Mouse (Mus musculus): Measurements from ENCODE around the gene Dlg2.

Dlg2 gene

GRCm38 (mm10) chr7:91573321-91573720 lies 1096.8 kb downstream of the Dlg2 start:
- no peak for DNase-seq (ENCODE audit: low spot score in 2 of 2)

GRCm38 (mm10) chr7:91576216-91576615 lies 1099.7 kb downstream of the Dlg2 start:
- DNase-seq (ENCODE audit: low spot score in 2 of 2) = no peak

GRCm38 (mm10) chr7:91582203-91582602 lies 1105.7 kb downstream of the Dlg2 start:
- no peak for DNase-seq (ENCODE audit: low spot score in 2 of 2)

- no peak for DNase-seq (ENCODE audit: low spot score in 2 of 2)
Observed at GRCm38 (mm10) chr7:91583566-91583965, 1107.1 kb downstream of the Dlg2 start.

GRCm38 (mm10) chr7:91591261-91592170 lies 1115.0 kb downstream of the Dlg2 start:
- DNase-seq (ENCODE audit: low spot score in 2 of 2) = no peak

GRCm38 (mm10) chr7:91598549-91598948 lies 1122.1 kb downstream of the Dlg2 start:
- no peak for DNase-seq (ENCODE audit: low spot score in 2 of 2)

- DNase-seq (ENCODE audit: low spot score in 2 of 2) = no peak
Observed at GRCm38 (mm10) chr7:91601307-91601706, 1124.8 kb downstream of the Dlg2 start.

- DNase-seq (ENCODE audit: low spot score in 2 of 2) = no peak
Observed at GRCm38 (mm10) chr7:91603561-91603960, 1127.1 kb downstream of the Dlg2 start.

- DNase-seq (ENCODE audit: low spot score in 2 of 2) = no peak
Observed at GRCm38 (mm10) chr7:91653033-91653432, 1176.6 kb downstream of the Dlg2 start.

GRCm38 (mm10) chr7:91659498-91659897 lies 1183.0 kb downstream of the Dlg2 start:
- DNase-seq (ENCODE audit: low spot score in 2 of 2) = no peak

- DNase-seq (ENCODE audit: low spot score in 2 of 2) = peak in 1 of 2 experiments; percentile 58
Observed at GRCm38 (mm10) chr7:91672236-91673017, 1196.0 kb downstream of the Dlg2 start.

- no peak for DNase-seq (ENCODE audit: low spot score in 2 of 2)
Observed at GRCm38 (mm10) chr7:91674401-91674800, 1197.9 kb downstream of the Dlg2 start.

GRCm38 (mm10) chr7:91677934-91678333 lies 1201.5 kb downstream of the Dlg2 start:
- no peak for DNase-seq (ENCODE audit: low spot score in 2 of 2)

GRCm38 (mm10) chr7:91687930-91688329 lies 1211.5 kb downstream of the Dlg2 start:
- no peak for DNase-seq (ENCODE audit: low spot score in 2 of 2)

GRCm38 (mm10) chr7:91689829-91690228 lies 1213.4 kb downstream of the Dlg2 start:
- no peak for DNase-seq (ENCODE audit: low spot score in 2 of 2)

GRCm38 (mm10) chr7:91709853-91710252 lies 1233.4 kb downstream of the Dlg2 start:
- no peak for DNase-seq (ENCODE audit: low spot score in 2 of 2)

- DNase-seq (ENCODE audit: low spot score in 2 of 2) = no peak
Observed at GRCm38 (mm10) chr7:91711184-91711583, 1234.7 kb downstream of the Dlg2 start.

- no peak for DNase-seq (ENCODE audit: low spot score in 2 of 2)
Observed at GRCm38 (mm10) chr7:91715776-91716175, 1239.3 kb downstream of the Dlg2 start.

GRCm38 (mm10) chr7:91716696-91717095 lies 1240.2 kb downstream of the Dlg2 start:
- no peak for DNase-seq (ENCODE audit: low spot score in 2 of 2)

GRCm38 (mm10) chr7:91720318-91720717 lies 1243.8 kb downstream of the Dlg2 start:
- no peak for DNase-seq (ENCODE audit: low spot score in 2 of 2)

GRCm38 (mm10) chr7:91724397-91724796 lies 1247.9 kb downstream of the Dlg2 start:
- no peak for DNase-seq (ENCODE audit: low spot score in 2 of 2)

- DNase-seq (ENCODE audit: low spot score in 2 of 2) = no peak
Observed at GRCm38 (mm10) chr7:91740748-91741147, 1264.3 kb downstream of the Dlg2 start.
